Mouse (Mus musculus) hindbrain, postnatal 0 days (tissue): Measurements from ENCODE around the gene Rarg. TPM values are rescaled to one million over a fixed set of nuclear protein-coding genes. Genes with fewer than 3 reads are reported as not detected.

Source experiments
- ATAC-seq: fragments of 200-750 bp; cut with Nextera tagmentation; 2 replicates; pipeline ENCODE4 v1.8.0; 2017; ENCODE audit warnings: mild to moderate bottlenecking, moderate TSS enrichment, moderate library complexity
- DNase-seq: peaks from one replicate; pipeline ENCODE4 v3.0.0-alpha.2; 2015; ENCODE audit warnings: low spot score
- H3K27ac ChIP-seq: fragments of 300-500 bp; sonication (generic); 2 replicates; pipeline ENCODE4 v1.5.1; 2014; ENCODE audit warnings: mild to moderate bottlenecking
- H3K27me3 ChIP-seq: fragments of 300-500 bp; sonication (generic); 2 replicates; pipeline ENCODE4 v1.6.1; 2014; ENCODE audit warnings: low read length, mixed read lengths; ENCODE audit not compliant: insufficient read depth
- H3K36me3 ChIP-seq: fragments of 300-500 bp; sonication (generic); 2 replicates; pipeline ENCODE4 v1.6.1; 2014; ENCODE audit warnings: low read length, mixed read lengths; ENCODE audit not compliant: insufficient read depth
- H3K4me1 ChIP-seq: fragments of 300-500 bp; sonication (generic); 2 replicates; pipeline ENCODE4 v1.6.1; 2014; ENCODE audit warnings: antibody characterized with exemption, low read length, mixed read lengths; ENCODE audit not compliant: insufficient read depth
- H3K4me2 ChIP-seq: fragments of 300-500 bp; sonication (generic); 2 replicates; pipeline ENCODE4 v1.6.1; 2014; ENCODE audit warnings: low read depth, mild to moderate bottlenecking, low read length, moderate library complexity, mixed read lengths
- H3K4me3 ChIP-seq: fragments of 300-500 bp; sonication (generic); 2 replicates; pipeline ENCODE4 v1.5.1; 2014; ENCODE audit warnings: low read length
- H3K9ac ChIP-seq: fragments of 300-500 bp; sonication (generic); replicated peaks from 2 replicates; pipeline ENCODE4 v1.6.1; 2014; ENCODE audit warnings: mild to moderate bottlenecking, low read length, moderate library complexity, mixed read lengths
- H3K9me3 ChIP-seq: fragments of 300-500 bp; sonication (generic); 2 replicates; pipeline ENCODE4 v1.6.1; 2016; ENCODE audit warnings: low read length, mixed read lengths
- CTCF ChIP-seq: IDR thresholded peaks from 2 replicates; pipeline ENCODE4 v1.5.1; 2016; ENCODE audit warnings: antibody characterized with exemption, control low read depth, low read depth
- WGBS: fragments of 180-500 bp; shearing (Covaris S2); extraction: QIAGEN DNeasy Blood & Tissue Kit; methylation state at CpG from one replicate; pipeline ENCODE4 v1.1.7; 2014; 5-methylcytosine and 5-hydroxymethylcytosine counted together
- polyA plus RNA-seq: library from polyadenylated mRNA; unstranded; fragments of >200 nt; fragmentation: Nextera tagmentation; extraction: Ambion mirVana; gene quantifications from 2 replicates; pipeline ENCODE4 v1.2.1, GENCODE M21; 2015
- total RNA-seq: library from RNA; depleted of rRNA; stranded (reverse); fragments of >200 nt; gene quantifications from 2 replicates; pipeline ENCODE4 v1.2.3, GENCODE M21; 2014; rRNA removed

The Rarg gene
- total RNA-seq (8.8 and 11.4 TPM in 2 replicates), polyA plus RNA-seq (3.8 and 4.4 TPM in 2 replicates)

GRCm38 (mm10) chr15:102257202-102258075 lies at the start of gene Rarg:
TSS of gene Rarg (minus strand) at chr15:102257517.
- DNase-seq (peak; percentile 34), ATAC-seq (peak; percentile 61)
- Histone ChIP-seq H3K27me3 (peaks cover 5% of the 10 kb centered on the region; the same call in 1 of the 2 replicates), H3K4me1 (peaks cover 4% of the 10 kb centered on the region; the same call in 1 of the 2 replicates), H3K27ac (no peak within 1 kb of the TSS), H3K36me3 (no peaks in the 10 kb centered on the region), H3K9ac (peak within 1 kb of the TSS; percentile 65), H3K9me3 (no peaks in the 10 kb centered on the region), H3K4me3 (peak within 1 kb of the TSS; percentile 56), H3K4me2 (peak within 1 kb of the TSS; percentile 87)
- TF ChIP-seq CTCF: no peak
- 2% methylated on average over 37 of the region's 46 CpGs for WGBS

GRCm38 (mm10) chr15:102302542-102302941 lies 45.2 kb upstream of the Rarg start:
- H3K27me3 ChIP-seq: no peaks in the 10 kb centered on the region
- H3K9ac ChIP-seq: no peak overlapping the region
- no peaks in the 10 kb centered on the region for H3K36me3 ChIP-seq
- H3K27ac ChIP-seq: no peak overlapping the region
- no peaks in the 10 kb centered on the region for H3K9me3 ChIP-seq
- no peaks in the 10 kb centered on the region for H3K4me1 ChIP-seq
- 96% methylated on average over 6 of the region's 6 CpGs for WGBS
- no peak for DNase-seq
- H3K4me3 ChIP-seq: no peak overlapping the region
- ATAC-seq: no peak
- no peak for TF ChIP-seq CTCF
- no peak overlapping the region for H3K4me2 ChIP-seq

- WGBS: 5% methylated on average over 24 of the region's 24 CpGs
- Histone ChIP-seq H3K4me3 (peak overlapping the region; percentile 58), H3K9me3 (no peaks in the 10 kb centered on the region), H3K4me2 (peak overlapping the region; percentile 95), H3K27me3 (no peaks in the 10 kb centered on the region), H3K9ac (0 out of 2 replicates have a peak overlapping the region, but pooled peaks have one; percentile 43), H3K27ac (no peak overlapping the region), H3K4me1 (peaks cover 4% of the 10 kb centered on the region), H3K36me3 (no peaks in the 10 kb centered on the region)
- TF ChIP-seq CTCF: no peak
- ATAC-seq: peak; percentile 49; the same call in 1 of the 2 replicates
- DNase-seq: no peak
Measured at GRCm38 (mm10) chr15:102296368-102297006, 39.2 kb upstream of the Rarg start.

GRCm38 (mm10) chr15:102295633-102296367 lies 38.5 kb upstream of the Rarg start, which contains the start of gene Espl1:
TSS of gene Espl1 (plus strand) at chr15:102296266.
- 6% methylated on average over 25 of the region's 25 CpGs for WGBS
- H3K9me3 ChIP-seq: no peaks in the 10 kb centered on the region

GRCm38 (mm10) chr15:102287395-102287794 lies 30.1 kb upstream of the Rarg start:
- Histone ChIP-seq H3K27ac (no peak overlapping the region), H3K9ac (no peak overlapping the region), H3K9me3 (no peaks in the 10 kb centered on the region), H3K4me1 (no peaks in the 10 kb centered on the region), H3K27me3 (no peaks in the 10 kb centered on the region), H3K4me2 (no peak overlapping the region), H3K36me3 (peaks cover 5% of the 10 kb centered on the region; the same call in 1 of the 2 replicates), H3K4me3 (no peak overlapping the region)
- peak; percentile 62 for TF ChIP-seq CTCF
- no peak for ATAC-seq
- DNase-seq: peak; percentile 69

More at GRCm38 (mm10) chr15:102295633-102296367, 38.5 kb upstream of the Rarg start, which contains the start of gene Espl1:
- peak; percentile 97 for DNase-seq
- no peak for TF ChIP-seq CTCF
- peak; percentile 99 for ATAC-seq
- no peaks in the 10 kb centered on the region for H3K27me3 ChIP-seq
- 0 out of 2 replicates have a peak within 1 kb of the TSS, but pooled peaks have one; percentile 37 for H3K27ac ChIP-seq
- no peaks in the 10 kb centered on the region for H3K36me3 ChIP-seq
- H3K4me2 ChIP-seq: peak within 1 kb of the TSS; percentile 95
- peaks cover 4% of the 10 kb centered on the region for H3K4me1 ChIP-seq
- 0 out of 2 replicates have a peak within 1 kb of the TSS, but pooled peaks have one; percentile 43 for H3K9ac ChIP-seq
- H3K4me3 ChIP-seq: peak within 1 kb of the TSS; percentile 58

GRCm38 (mm10) chr15:102283648-102284047 lies 26.3 kb upstream of the Rarg start:
- TF ChIP-seq CTCF: no peak
- no peak overlapping the region for H3K27ac ChIP-seq
- H3K27me3 ChIP-seq: no peaks in the 10 kb centered on the region
- DNase-seq: no peak
- H3K9me3 ChIP-seq: no peaks in the 10 kb centered on the region
- no peak for ATAC-seq
- peaks cover 14% of the 10 kb centered on the region for H3K36me3 ChIP-seq
- H3K4me3 ChIP-seq: no peak overlapping the region
- H3K9ac ChIP-seq: no peak overlapping the region
- WGBS: 81% methylated on average over 3 of the region's 3 CpGs
- peaks cover 8% of the 10 kb centered on the region for H3K4me1 ChIP-seq
- H3K4me2 ChIP-seq: no peak overlapping the region
